Mouse (Mus musculus): Measurements from ENCODE around the gene Magi2. TPM values are rescaled to one million over a fixed set of nuclear protein-coding genes. Genes with fewer than 3 reads are reported as not detected.

Magi2 gene
- polyA plus RNA-seq, 1 experiment from 2014 or later, result 2.4 TPM

DNA sequence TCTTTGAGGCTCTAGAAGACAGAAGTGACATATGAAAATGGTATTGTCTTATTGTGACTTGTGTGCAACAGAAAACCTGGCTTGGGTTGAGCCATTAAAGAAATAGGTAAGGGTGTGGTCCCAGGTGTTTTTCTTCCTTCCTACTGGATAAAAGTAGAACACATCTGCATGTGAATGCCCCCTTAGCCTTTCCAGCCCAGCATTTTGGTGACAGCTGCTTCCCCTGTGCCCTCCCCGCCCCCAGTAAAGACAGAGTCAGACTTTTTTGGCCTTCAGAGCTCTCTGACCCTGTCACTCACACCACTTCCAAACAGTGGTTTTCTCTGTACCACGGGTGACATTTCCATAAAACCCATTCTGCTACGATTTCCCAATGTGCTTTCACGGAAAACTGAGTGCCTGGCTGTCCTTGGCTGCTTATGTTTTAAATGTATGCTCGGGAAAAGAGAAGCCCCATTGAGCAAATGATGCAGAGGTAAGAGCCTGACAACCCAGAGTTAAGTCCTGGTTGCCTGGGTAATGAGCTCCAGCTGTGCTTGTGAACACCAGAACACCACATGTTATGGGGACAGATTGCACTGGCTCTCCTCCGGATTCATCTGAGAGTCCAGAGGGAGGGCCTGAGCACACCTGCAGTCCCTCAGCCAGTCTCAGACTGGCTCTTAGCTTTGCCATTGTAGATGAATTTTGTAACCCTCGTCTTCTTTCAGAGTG, 1377.1 kb downstream of the Magi2 start:
- TF ChIP-seq CTCF (IDR thresholded peaks at IDR 0.05), result no peak
- POLR2A ChIA-PET, result no interaction called here
- DNase-seq (ENCODE audit: low read depth, low spot score) (no peak), ATAC-seq (no peak)
- no peaks in the 10 kb centered on the region for H3K27me3 ChIP-seq
- in situ Hi-C loops (cut with MboI; ENCODE audit: low pct_unique_long_range_greater_than_20kb), result no loop called here
- CTCF ChIA-PET, result no interaction called here

DNA sequence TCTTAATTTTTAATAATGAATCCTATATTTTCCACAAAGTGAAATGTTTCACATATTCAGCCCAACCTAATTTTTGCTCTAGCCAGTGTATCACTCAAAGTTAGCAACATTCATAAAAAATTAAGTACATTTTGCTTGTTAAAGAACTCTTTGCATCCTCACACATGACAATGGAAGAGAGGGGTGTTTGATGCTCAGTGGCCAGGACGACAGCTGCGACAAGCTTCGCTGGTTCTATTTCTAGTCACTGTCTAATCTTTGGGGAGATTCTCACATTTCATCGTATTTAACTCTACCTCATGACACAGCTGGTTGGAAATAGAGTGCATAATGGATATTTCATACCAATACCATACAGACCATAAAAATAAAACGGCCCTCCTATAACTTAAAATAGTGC, 1379.7 kb downstream of the Magi2 start:
- ChIA-PET CTCF (no interaction called here), POLR2A (no interaction called here)
- DNase-seq (ENCODE audit: low read depth, low spot score), result no peak
- TF ChIP-seq CTCF (IDR thresholded peaks at IDR 0.05), result no peak
- in situ Hi-C loops (cut with MboI; ENCODE audit: low pct_unique_long_range_greater_than_20kb), result no loop called here
- no peak for ATAC-seq
- H3K27me3 ChIP-seq, result no peaks in the 10 kb centered on the region

DNA sequence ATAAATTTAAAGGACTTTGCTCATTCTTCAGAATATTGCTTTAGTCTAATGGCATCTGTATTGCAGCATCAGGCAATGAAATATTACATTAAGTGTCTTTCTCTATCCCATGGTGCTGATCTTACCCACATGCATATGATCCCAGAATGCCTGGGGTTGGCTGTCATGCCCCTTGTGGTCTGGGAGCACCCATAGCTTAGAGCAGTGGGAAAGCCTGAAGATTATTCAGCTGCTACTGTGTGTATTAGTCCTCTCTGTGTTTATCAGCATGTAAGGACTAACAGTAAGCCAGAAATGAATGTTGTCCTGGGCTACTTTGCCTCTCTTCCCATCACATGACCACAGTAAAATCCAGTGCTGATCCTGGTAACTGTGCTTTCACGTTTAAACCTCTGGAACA, 1380.7 kb downstream of the Magi2 start:
- POLR2A ChIA-PET, result interaction anchor here (0.8 kb wide), 1 partner anchor 132 kb away, joined by 6 read pairs; no protein-coding TSS in a partner anchor

DNA sequence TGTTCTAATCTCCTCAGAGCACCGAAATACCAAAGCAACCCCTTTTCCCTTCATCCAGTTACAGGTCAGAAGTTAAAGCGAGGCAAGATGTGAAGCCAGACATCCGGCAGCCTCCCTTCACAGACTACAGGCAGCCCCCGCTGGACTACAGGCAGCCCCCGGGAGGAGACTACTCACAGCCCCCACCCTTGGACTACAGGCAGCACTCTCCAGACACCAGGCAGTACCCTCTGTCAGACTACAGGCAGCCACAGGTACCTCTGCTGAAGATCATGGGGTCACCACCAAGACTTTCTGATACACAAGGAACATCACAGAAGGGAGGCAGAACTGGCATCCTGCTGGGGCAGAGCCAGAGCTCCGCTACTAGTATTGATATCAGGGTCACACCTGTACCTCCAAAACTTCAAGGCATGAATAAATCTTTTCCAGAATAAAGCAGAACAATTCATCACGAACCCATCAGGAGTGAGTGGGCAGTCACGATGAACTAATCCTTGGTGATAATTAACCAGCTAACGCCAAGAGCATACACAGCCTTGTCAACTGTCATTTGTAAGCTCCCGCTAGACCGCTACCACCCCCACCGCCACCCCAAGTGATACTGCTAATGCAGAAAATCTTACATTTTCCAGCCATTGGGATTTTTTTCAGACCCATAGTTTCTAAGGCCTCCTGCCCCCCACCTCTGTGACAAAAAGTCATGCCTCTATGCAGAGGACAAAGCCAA, 1382.5 kb downstream of the Magi2 start:
- POLR2A ChIA-PET, result no interaction called here
- DNase-seq (ENCODE audit: low read depth, low spot score) (no peak), ATAC-seq (no peak)
- in situ Hi-C loops (cut with MboI; ENCODE audit: low pct_unique_long_range_greater_than_20kb), result no loop called here
- CTCF ChIA-PET, result interaction anchor here (0.9 kb wide), 1 partner anchor 12 kb away, joined by 3 read pairs; no protein-coding TSS in a partner anchor
- no peaks in the 10 kb centered on the region for H3K27me3 ChIP-seq
- TF ChIP-seq CTCF (IDR thresholded peaks at IDR 0.05), result no peak

More for the DNA sequence above, 1380.7 kb downstream of the Magi2 start:
- in situ Hi-C loops (cut with MboI; ENCODE audit: low pct_unique_long_range_greater_than_20kb), result no loop called here
- H3K27me3 ChIP-seq, result no peaks in the 10 kb centered on the region
- CTCF ChIA-PET, result no interaction called here
- ATAC-seq (no peak), DNase-seq (ENCODE audit: low read depth, low spot score) (no peak)
- TF ChIP-seq CTCF (IDR thresholded peaks at IDR 0.05), result no peak

DNA sequence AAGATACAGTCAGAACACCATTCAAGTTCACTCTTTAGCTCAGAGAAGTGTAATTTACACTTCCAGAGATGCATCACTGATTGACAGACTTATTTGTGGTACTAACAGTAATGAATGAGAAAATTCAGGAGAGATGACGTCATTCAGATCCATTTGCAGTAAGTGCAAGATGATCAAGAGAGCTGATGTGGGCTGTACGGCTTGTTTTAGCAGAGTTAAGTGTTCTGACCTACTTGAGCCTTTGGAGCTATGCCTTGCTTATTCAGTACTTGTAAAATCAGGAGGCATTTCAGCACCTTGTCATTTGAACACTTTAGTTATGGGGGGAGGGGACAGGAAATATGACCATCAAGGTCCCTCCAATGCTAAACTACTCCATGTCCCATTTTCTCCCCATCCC, 1383.8 kb downstream of the Magi2 start:
- ChIA-PET POLR2A (no interaction called here), CTCF (interaction anchor here (1.1 kb wide), 1 partner anchor 9 kb away, joined by 3 read pairs; no protein-coding TSS in a partner anchor)
- in situ Hi-C loops (cut with MboI; ENCODE audit: low pct_unique_long_range_greater_than_20kb), result no loop called here
- no peaks in the 10 kb centered on the region for H3K27me3 ChIP-seq
- ATAC-seq (no peak), DNase-seq (ENCODE audit: low read depth, low spot score) (no peak)
- TF ChIP-seq CTCF (IDR thresholded peaks at IDR 0.05), result no peak

DNA sequence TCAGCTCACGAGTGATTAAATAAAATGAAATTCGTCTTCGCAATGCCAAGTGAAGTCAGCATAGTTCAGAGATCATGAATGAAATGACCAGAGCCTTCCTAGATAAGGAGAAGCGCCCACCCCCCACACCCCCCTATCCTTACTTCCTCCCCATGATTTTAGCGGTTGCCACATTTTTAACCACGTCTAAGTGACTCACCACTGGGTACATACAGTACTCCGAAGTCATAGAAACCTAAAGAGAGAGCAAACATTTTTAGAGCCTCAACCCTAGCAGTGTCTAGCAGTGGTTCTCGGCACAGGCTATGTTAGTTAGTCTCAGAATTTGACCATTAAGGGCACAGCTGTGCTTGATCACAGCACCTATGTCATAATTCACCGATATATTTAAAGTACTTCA, 1385.8 kb downstream of the Magi2 start:
- no peak for ATAC-seq
- no peak for TF ChIP-seq CTCF (IDR thresholded peaks at IDR 0.05)
- ChIA-PET POLR2A (no interaction called here), CTCF (interaction anchor here (2.1 kb wide), 1 partner anchor 10 kb away, joined by 4 read pairs; no protein-coding TSS in a partner anchor)
- in situ Hi-C loops (cut with MboI; ENCODE audit: low pct_unique_long_range_greater_than_20kb), result no loop called here
- H3K27me3 ChIP-seq, result no peaks in the 10 kb centered on the region
- no peak for DNase-seq (ENCODE audit: low read depth, low spot score)

DNA sequence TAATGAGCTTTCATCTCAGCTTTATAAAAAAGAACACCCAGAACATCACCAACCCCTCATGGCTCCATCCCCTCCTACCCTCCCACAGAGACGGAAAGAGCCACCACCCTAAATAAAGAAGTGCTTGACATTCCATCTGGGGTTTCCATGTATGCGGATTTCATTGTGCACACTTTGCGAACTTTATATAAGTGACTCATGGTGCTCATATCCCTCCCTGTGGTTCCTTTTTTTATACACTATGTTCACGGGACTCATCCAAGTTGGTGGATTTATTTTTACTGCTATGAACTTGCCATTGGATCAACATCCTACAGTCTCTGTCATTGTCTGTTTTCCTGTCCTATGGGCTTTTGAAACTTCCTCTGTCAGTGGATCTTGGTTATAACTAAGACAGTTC, 1388.1 kb downstream of the Magi2 start:
- DNase-seq (ENCODE audit: low read depth, low spot score) (no peak), ATAC-seq (no peak)
- ChIA-PET POLR2A (no interaction called here), CTCF (interaction anchor here (1.2 kb wide), 1 partner anchor 15 kb away, joined by 3 read pairs; no protein-coding TSS in a partner anchor)
- no peak for TF ChIP-seq CTCF (IDR thresholded peaks at IDR 0.05)
- no peaks in the 10 kb centered on the region for H3K27me3 ChIP-seq
- in situ Hi-C loops (cut with MboI; ENCODE audit: low pct_unique_long_range_greater_than_20kb), result no loop called here

DNA sequence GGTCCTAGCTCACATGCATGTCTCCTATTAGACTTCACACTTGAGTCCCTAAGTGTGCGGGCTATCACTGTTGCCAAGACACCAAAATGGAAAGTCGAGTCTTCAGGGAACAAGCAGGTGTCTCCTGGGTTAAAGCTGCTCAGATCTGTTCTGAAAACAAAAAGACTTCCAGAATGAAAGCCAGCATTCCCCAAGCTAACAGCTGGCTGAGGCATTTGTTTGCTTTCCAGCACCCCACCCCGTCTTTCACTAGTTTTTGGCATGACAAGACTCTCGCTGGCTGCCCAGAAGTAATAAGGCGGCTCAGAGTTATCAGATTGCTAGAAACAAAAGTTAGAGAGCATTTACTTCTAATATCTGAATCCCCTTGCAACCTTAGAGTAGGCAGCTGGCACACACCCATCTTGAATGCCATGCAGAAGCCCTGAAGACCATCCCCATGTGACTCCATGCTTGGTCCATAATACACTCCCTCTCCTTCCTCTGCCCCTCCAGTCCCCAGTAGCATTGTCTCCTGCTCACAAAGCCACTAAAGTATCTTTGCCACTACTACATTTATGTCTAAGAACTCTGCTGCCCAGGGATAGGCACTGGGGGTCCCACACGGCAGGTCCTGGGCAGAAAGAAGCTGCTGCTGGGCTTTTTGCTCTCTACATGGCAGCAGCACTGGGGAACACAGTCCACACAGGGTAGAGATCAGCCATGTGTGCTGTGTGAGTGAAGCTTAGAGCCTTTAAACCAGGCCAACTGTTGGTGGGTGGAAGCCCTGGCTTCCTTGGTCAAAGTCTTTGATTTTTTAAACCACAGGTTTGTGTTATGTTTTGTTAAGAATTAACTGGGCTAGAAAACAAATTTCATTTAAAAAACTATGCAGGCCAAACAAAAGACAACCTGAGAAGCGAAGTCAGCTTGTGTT, 1394.0 kb downstream of the Magi2 start:
- in situ Hi-C loops (cut with MboI; ENCODE audit: low pct_unique_long_range_greater_than_20kb), result no loop called here
- ATAC-seq, result no peak
- H3K27me3 ChIP-seq, result no peaks in the 10 kb centered on the region
- ChIA-PET CTCF (interaction anchor here (1.1 kb wide), 1 partner anchor 11 kb away, joined by 3 read pairs; no protein-coding TSS in a partner anchor), POLR2A (no interaction called here)
- no peak for DNase-seq (ENCODE audit: low read depth, low spot score)
- TF ChIP-seq CTCF (IDR thresholded peaks at IDR 0.05), result no peak

DNA sequence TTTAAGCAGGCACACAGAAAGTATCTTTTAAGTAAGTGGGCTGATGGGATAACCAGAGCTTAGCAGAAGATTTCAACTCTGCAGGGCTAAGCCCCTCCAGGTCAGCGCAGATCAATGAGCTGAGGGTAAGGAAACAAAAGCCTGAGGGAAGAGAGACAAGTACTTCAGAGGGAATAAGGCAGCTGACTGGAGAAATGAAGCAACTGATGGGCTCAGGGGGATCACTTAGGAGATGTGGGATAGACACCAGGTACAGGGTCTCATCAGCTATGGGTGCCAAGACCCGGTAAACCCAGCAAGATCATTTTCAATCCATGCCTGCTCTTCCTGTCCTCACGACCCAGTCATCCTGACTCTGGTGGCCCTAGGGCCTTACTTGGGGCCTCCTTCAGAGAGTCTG, 1395.6 kb downstream of the Magi2 start:
- POLR2A ChIA-PET, result no interaction called here
- in situ Hi-C loops (cut with MboI; ENCODE audit: low pct_unique_long_range_greater_than_20kb), result no loop called here
- no peak for DNase-seq (ENCODE audit: low read depth, low spot score)
- ATAC-seq, result no peak
- H3K27me3 ChIP-seq, result no peaks in the 10 kb centered on the region
- no peak for TF ChIP-seq CTCF (IDR thresholded peaks at IDR 0.05)
- CTCF ChIA-PET, result interaction anchor here (1.9 kb wide), 1 partner anchor 10 kb away, joined by 4 read pairs; no protein-coding TSS in a partner anchor

DNA sequence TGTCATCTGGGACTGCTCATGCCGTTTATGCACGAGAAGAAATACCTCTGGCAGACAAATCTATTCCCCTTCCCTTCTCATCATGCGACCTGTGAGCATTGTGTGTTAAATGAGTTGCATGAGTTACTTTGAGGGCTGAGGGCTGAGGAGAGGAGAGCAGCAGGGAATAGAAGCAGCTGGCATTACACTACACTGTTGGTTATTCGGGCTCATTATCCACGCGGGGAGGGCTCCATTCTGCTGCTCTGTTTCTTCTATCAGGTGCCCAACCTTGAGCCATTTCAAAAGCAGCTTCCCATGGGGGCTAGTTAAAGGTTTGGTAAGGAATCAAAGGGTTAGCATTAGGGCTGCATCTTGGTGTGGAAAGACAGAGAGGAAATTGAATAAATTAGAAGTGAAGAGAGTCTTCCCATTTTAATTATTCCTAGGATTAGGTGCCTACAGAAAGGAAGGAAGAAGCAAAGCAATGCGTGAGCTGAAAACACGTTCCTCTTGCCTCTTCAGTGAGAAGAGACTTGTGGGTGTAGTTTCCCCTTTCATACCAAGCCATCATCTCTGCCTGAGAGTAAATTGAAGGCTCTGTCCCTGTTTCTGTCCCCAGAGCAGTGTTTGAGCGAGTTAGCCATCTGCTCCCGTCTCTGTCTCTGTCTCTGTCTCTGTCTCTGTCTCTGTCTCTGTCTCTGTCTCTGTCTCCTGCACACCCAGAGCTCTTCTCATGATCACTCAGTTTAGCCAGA, 1396.2 kb downstream of the Magi2 start:
- no peaks in the 10 kb centered on the region for H3K27me3 ChIP-seq
- CTCF ChIA-PET, result interaction anchor here (0.7 to 1.9 kb wide), 2 partner anchors 11 to 31 kb away, joined by 3 to 4 read pairs; no protein-coding TSS in a partner anchor
- no peak for DNase-seq (ENCODE audit: low read depth, low spot score)
- no peak for TF ChIP-seq CTCF (IDR thresholded peaks at IDR 0.05)
- no peak for ATAC-seq
- in situ Hi-C loops (cut with MboI; ENCODE audit: low pct_unique_long_range_greater_than_20kb), result no loop called here
- POLR2A ChIA-PET, result no interaction called here

Measured in Patski (cell line).